Mouse (Mus musculus) liver, embryonic 14.5 days (tissue): ENCODE data around the gene Adamts7. TPM values are rescaled to one million over a fixed set of nuclear protein-coding genes. Genes with fewer than 3 reads are reported as not detected.

ENCODE experiments used
- ATAC-seq: fragments of 200-750 bp; cut with Nextera tagmentation; 2 replicates; pipeline ENCODE4 v1.8.0; 2017; ENCODE audit warnings: moderate number of reproducible peaks, mild to moderate bottlenecking, moderate library complexity; ENCODE audit not compliant: insufficient read depth
- DNase-seq, 3 experiments: peaks; one replicate each; pipeline ENCODE4 v3.0.0-alpha.2; 2012 to 2013; ENCODE audit warnings: low read depth in 3 of 3, low spot score in 3 of 3
- H3K27ac ChIP-seq: fragments of 300-500 bp; sonication (generic); 2 replicates; pipeline ENCODE4 v1.5.1; 2014; ENCODE audit warnings: moderate library complexity, mild to moderate bottlenecking, control low read depth, inconsistent platforms
- H3K27me3 ChIP-seq: fragments of 300-500 bp; sonication (generic); 2 replicates; pipeline ENCODE4 v1.6.1; 2014; ENCODE audit warnings: mild to moderate bottlenecking, low read length, moderate library complexity; ENCODE audit not compliant: control insufficient read depth, insufficient read depth
- H3K36me3 ChIP-seq: fragments of 300-500 bp; sonication (generic); replicated peaks from 2 replicates; pipeline ENCODE4 v1.6.1; 2014; ENCODE audit warnings: low read depth; ENCODE audit not compliant: control insufficient read depth, insufficient read depth
- H3K4me1 ChIP-seq, 2 experiments: fragments of 200-500 bp in 1 of 2; fragments of 300-500 bp in 1 of 2; sonication (generic) in 1 of 2; replicated peaks; 2 replicates each; pipeline ENCODE4 v1.6.1; 2012 to 2014; ENCODE audit warnings: antibody characterized with exemption in 1 of 2, inconsistent platforms in 1 of 2, low read length in 1 of 2; ENCODE audit not compliant: control insufficient read depth in 2 of 2, insufficient read depth in 2 of 2
- H3K4me2 ChIP-seq: fragments of 300-500 bp; sonication (generic); 2 replicates; pipeline ENCODE4 v1.6.1; 2014; ENCODE audit warnings: low read depth, mild to moderate bottlenecking, control low read depth, moderate library complexity
- H3K4me3 ChIP-seq, 2 experiments: fragments of 200-500 bp in 1 of 2; fragments of 300-500 bp in 1 of 2; sonication (generic) in 1 of 2; 2 replicates each; pipeline ENCODE4 v1.5.1; 2012 to 2014; ENCODE audit warnings: low read depth in 2 of 2, low read length in 2 of 2, mild to moderate bottlenecking in 2 of 2, control low read depth in 1 of 2, inconsistent platforms in 1 of 2, moderate library complexity in 1 of 2; ENCODE audit not compliant: insufficient read depth in 1 of 2
- H3K9ac ChIP-seq: fragments of 300-500 bp; sonication (generic); replicated peaks from 2 replicates; pipeline ENCODE4 v1.6.1; 2014; ENCODE audit warnings: mild to moderate bottlenecking, control low read depth, moderate library complexity
- H3K9me3 ChIP-seq: fragments of 300-500 bp; sonication (generic); 2 replicates; pipeline ENCODE4 v1.6.1; 2016; ENCODE audit warnings: low read length, mixed read lengths; ENCODE audit not compliant: control insufficient read depth
- CTCF ChIP-seq: IDR thresholded peaks from 2 replicates; pipeline ENCODE4 v1.5.1; 2016; ENCODE audit warnings: antibody characterized with exemption, low read depth, control low read depth
- EP300 ChIP-seq: IDR thresholded peaks from 2 replicates; pipeline ENCODE4 v1.6.1; 2016; ENCODE audit warnings: antibody characterized with exemption, low read depth
- WGBS: fragments of 180-500 bp; shearing (Covaris S2); extraction: QIAGEN DNeasy Blood & Tissue Kit; methylation state at CpG from one replicate; pipeline ENCODE4 v1.1.7; 2014; ENCODE audit not compliant: insufficient replicate concordance; 5-methylcytosine and 5-hydroxymethylcytosine counted together
- polyA plus RNA-seq, 2 experiments: library from polyadenylated mRNA; depleted of rRNA in 1 of 2; stranded (reverse) in 1 of 2; unstranded in 1 of 2; fragments of >200 nt; fragmentation: Nextera tagmentation in 1 of 2; extraction: Ambion mirVana in 1 of 2; gene quantifications; 2 replicates each; pipeline versions ENCODE4 v1.2.1 to v1.2.3; 2012 to 2014

The Adamts7 gene
- polyA plus RNA-seq, 2 experiments: 0.47 to 0.64 TPM

DNA sequence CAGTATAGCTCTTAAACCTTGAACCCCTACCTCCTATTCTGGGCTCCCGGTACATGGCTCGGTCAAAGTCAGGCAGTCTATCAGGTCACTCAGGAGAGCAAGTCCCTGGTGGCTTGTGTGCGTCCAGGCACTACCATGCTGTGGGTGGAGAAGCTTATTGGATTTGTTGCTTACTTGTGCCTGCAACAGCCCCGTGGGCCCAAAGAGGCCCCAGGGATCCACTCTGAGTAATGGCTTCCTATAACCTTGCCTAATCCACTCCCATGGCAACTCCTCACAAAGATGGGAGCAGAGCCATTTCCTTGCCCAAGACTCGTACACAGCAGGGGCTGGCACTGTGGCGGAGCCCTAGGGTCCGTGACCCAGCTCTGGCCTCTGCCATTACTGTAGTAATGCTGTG lies 38.2 kb downstream of the Adamts7 start:
- DNase-seq: no peak
- H3K9me3 ChIP-seq: no peaks in the 10 kb centered on the region

GRCm38 (mm10) chr9:90201541-90201940 lies 38.7 kb downstream of the Adamts7 start:
- WGBS: 75% methylated on average over 4 of the region's 4 CpGs
- Histone ChIP-seq H3K4me1 (no peaks in the 10 kb centered on the region; a peak in 1 of 4 replicates), H3K27me3 (no peaks in the 10 kb centered on the region), H3K9ac (no peak overlapping the region), H3K9me3 (no peaks in the 10 kb centered on the region), H3K4me2 (no peak overlapping the region), H3K4me3 (no peak overlapping the region), H3K27ac (no peak overlapping the region), H3K36me3 (peaks cover 22% of the 10 kb centered on the region)
- TF ChIP-seq EP300: no peak
- TF ChIP-seq CTCF: no peak
- no peak for ATAC-seq
- DNase-seq: no peak

More for the DNA sequence above, 38.2 kb downstream of the Adamts7 start:
- Histone ChIP-seq H3K36me3 (peaks cover 22% of the 10 kb centered on the region), H3K9ac (no peak overlapping the region), H3K27me3 (no peaks in the 10 kb centered on the region), H3K27ac (no peak overlapping the region), H3K4me2 (no peak overlapping the region), H3K4me1 (no peaks in the 10 kb centered on the region; a peak in 1 of 4 replicates), H3K4me3 (no peak overlapping the region)
- no peak for ATAC-seq
- TF ChIP-seq CTCF (no peak), EP300 (no peak)
- 87% methylated on average over 7 of the region's 7 CpGs for WGBS

DNA sequence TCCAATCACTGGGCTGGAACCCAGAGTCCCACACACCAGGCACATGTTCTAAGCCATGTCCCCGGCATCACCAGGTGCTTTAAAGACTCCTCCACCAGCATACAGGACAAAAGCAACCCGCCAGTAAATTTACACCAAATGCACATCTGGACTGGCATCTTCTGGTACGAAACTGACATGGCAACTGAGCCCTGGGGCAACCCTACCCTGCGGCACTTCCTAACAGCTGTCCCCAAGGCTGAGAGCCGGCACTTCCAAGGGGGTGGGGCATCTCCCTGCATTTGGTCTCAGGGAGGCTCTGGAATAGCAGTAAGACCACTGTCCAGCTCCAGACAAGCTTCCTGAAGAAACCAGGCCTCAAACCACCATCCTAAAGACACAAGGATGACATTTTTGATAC lies 40.4 kb downstream of the Adamts7 start:
- H3K4me1 ChIP-seq: no peaks in the 10 kb centered on the region; a peak in 1 of 4 replicates
- WGBS: 77% methylated on average over 5 of the region's 5 CpGs

GRCm38 (mm10) chr9:90204396-90204915 lies 41.6 kb downstream of the Adamts7 start:
- Histone ChIP-seq H3K4me1 (no peaks in the 10 kb centered on the region), H3K4me3 (no peak overlapping the region), H3K9ac (no peak overlapping the region), H3K27ac (no peak overlapping the region), H3K9me3 (no peaks in the 10 kb centered on the region), H3K27me3 (no peaks in the 10 kb centered on the region), H3K36me3 (peaks cover 44% of the 10 kb centered on the region), H3K4me2 (no peak overlapping the region)
- no peak for ATAC-seq
- no peak for DNase-seq
- peak; percentile 71 for TF ChIP-seq CTCF
- TF ChIP-seq EP300: no peak
- WGBS: 84% methylated on average over 8 of the region's 8 CpGs

More for the DNA sequence above, 40.4 kb downstream of the Adamts7 start:
- no peak for TF ChIP-seq EP300
- TF ChIP-seq CTCF: no peak
- no peak for DNase-seq
- peaks cover 38% of the 10 kb centered on the region for H3K36me3 ChIP-seq
- no peak overlapping the region for H3K9ac ChIP-seq
- no peak overlapping the region for H3K27ac ChIP-seq
- no peaks in the 10 kb centered on the region for H3K9me3 ChIP-seq
- H3K4me3 ChIP-seq: no peak overlapping the region
- H3K27me3 ChIP-seq: no peaks in the 10 kb centered on the region
- no peak for ATAC-seq
- no peak overlapping the region for H3K4me2 ChIP-seq

DNA sequence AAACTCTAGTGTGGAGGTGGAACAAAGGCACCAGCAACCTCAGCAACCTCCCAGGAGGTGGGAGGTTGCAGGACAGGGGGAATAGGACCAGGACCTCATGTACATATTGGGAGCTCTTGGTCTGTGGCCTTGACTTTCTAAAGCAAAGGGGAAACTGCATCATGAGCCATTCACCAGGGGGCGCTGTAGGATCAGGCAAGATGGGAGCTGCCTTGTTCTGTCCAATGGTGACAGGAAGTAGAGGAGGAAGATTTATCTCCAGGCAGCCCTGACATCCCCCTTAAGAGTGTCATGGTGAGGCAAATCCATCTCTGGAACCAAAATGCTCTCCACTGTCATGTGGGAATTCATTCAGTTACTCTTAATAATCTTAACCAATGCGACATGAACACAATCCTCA lies 43.6 kb downstream of the Adamts7 start:
- Histone ChIP-seq H3K9me3 (no peaks in the 10 kb centered on the region), H3K27me3 (no peaks in the 10 kb centered on the region), H3K4me1 (no peaks in the 10 kb centered on the region), H3K4me3 (no peak overlapping the region), H3K4me2 (no peak overlapping the region), H3K9ac (no peak overlapping the region), H3K36me3 (peaks cover 57% of the 10 kb centered on the region), H3K27ac (no peak overlapping the region)
- TF ChIP-seq CTCF (peak; percentile 96), EP300 (0 out of 2 replicates have a peak, but pooled peaks have one; percentile 31)
- 42% methylated on average over 2 of the region's 2 CpGs for WGBS
- peak; percentile 42; the same call in 1 of the 2 replicates for ATAC-seq
- peak; percentile 64 to 70 (median 67) for DNase-seq
